Mouse (Mus musculus) liver, embryonic 15.5 days (tissue): ENCODE data around the gene Ccdc43. TPM values are rescaled to one million over a fixed set of nuclear protein-coding genes. Genes with fewer than 3 reads are reported as not detected.

Experiments used
- ATAC-seq: fragments of 200-750 bp; cut with Nextera tagmentation; 2 replicates; pipeline ENCODE4 v1.8.0; 2017; ENCODE audit warnings: moderate number of reproducible peaks, mild to moderate bottlenecking, moderate library complexity; ENCODE audit not compliant: insufficient read depth
- H3K27ac ChIP-seq: fragments of 300-500 bp; sonication (generic); replicated peaks from 2 replicates; pipeline ENCODE4 v1.5.1; 2015; ENCODE audit warnings: mild to moderate bottlenecking, inconsistent platforms
- H3K27me3 ChIP-seq: fragments of 300-500 bp; sonication (generic); 2 replicates; pipeline ENCODE4 v1.6.1; 2015; ENCODE audit warnings: mild to moderate bottlenecking, inconsistent platforms
- H3K36me3 ChIP-seq: fragments of 300-500 bp; sonication (generic); replicated peaks from 2 replicates; pipeline ENCODE4 v1.6.1; 2015; ENCODE audit warnings: moderate library complexity, mild to moderate bottlenecking, inconsistent platforms
- H3K4me1 ChIP-seq: fragments of 300-500 bp; sonication (generic); replicated peaks from 2 replicates; pipeline ENCODE4 v1.6.1; 2015; ENCODE audit warnings: inconsistent platforms
- H3K4me2 ChIP-seq: fragments of 300-500 bp; sonication (generic); 2 replicates; pipeline ENCODE4 v1.6.1; 2015; ENCODE audit warnings: moderate library complexity, mild to moderate bottlenecking, inconsistent platforms
- H3K4me3 ChIP-seq: fragments of 300-500 bp; sonication (generic); replicated peaks from 2 replicates; pipeline ENCODE4 v1.5.1; 2015; ENCODE audit warnings: mild to moderate bottlenecking, inconsistent platforms
- H3K9ac ChIP-seq: fragments of 300-500 bp; sonication (generic); 2 replicates; pipeline ENCODE4 v1.6.1; 2015; ENCODE audit warnings: moderate library complexity, mild to moderate bottlenecking, inconsistent platforms
- H3K9me3 ChIP-seq: fragments of 300-500 bp; sonication (generic); replicated peaks from 2 replicates; pipeline ENCODE4 v1.6.1; 2016; ENCODE audit warnings: inconsistent platforms
- WGBS: fragments of 180-500 bp; shearing (Covaris S2); methylation state at CpG from one replicate; pipeline ENCODE4 v1.1.7; 2015; ENCODE audit warnings: mixed read lengths; ENCODE audit not compliant: insufficient replicate concordance; 5-methylcytosine and 5-hydroxymethylcytosine counted together
- polyA plus RNA-seq: library from polyadenylated mRNA; unstranded; fragments of >200 nt; fragmentation: Nextera tagmentation; extraction: Ambion mirVana; gene quantifications from 2 replicates; pipeline ENCODE4 v1.2.1, GENCODE M21; 2015

The Ccdc43 gene
- 13.4 and 13.6 TPM in 2 replicates for polyA plus RNA-seq

- ATAC-seq, result peak; percentile 96
- Histone ChIP-seq H3K27ac (no peak within 1 kb of the TSS), H3K4me1 (peaks cover 24% of the 10 kb centered on the region; the same call in 1 of the 2 replicates), H3K4me3 (peak within 1 kb of the TSS; percentile 74), H3K4me2 (peak within 1 kb of the TSS; percentile 80), H3K9ac (peak within 1 kb of the TSS; percentile 65), H3K27me3 (no peaks in the 10 kb centered on the region), H3K9me3 (no peaks in the 10 kb centered on the region), H3K36me3 (no peaks in the 10 kb centered on the region)
- WGBS, result under 1% methylated on average over 49 of the region's 49 CpGs
Measured at GRCm38 (mm10) chr11:102697338-102698017, at the start of gene Ccdc43. TSS of gene Ccdc43 (minus strand) at chr11:102697782.

GRCm38 (mm10) chr11:102744746-102745145, 47.2 kb upstream of the Ccdc43 start:
- Histone ChIP-seq H3K4me2 (no peak overlapping the region), H3K36me3 (no peaks in the 10 kb centered on the region), H3K9me3 (no peaks in the 10 kb centered on the region), H3K4me3 (no peak overlapping the region), H3K27ac (no peak overlapping the region), H3K9ac (no peak overlapping the region), H3K4me1 (peaks cover 3% of the 10 kb centered on the region; the same call in 1 of the 2 replicates), H3K27me3 (peaks cover 5% of the 10 kb centered on the region)
- ATAC-seq, result no peak
- 69% methylated on average over 3 of the region's 3 CpGs for WGBS

GRCm38 (mm10) chr11:102742843-102743242, 45.3 kb upstream of the Ccdc43 start:
- Histone ChIP-seq H3K9me3 (no peaks in the 10 kb centered on the region), H3K9ac (no peak overlapping the region), H3K4me2 (no peak overlapping the region), H3K36me3 (no peaks in the 10 kb centered on the region), H3K27ac (no peak overlapping the region), H3K4me3 (no peak overlapping the region), H3K27me3 (peaks cover 24% of the 10 kb centered on the region), H3K4me1 (peaks cover 3% of the 10 kb centered on the region; the same call in 1 of the 2 replicates)
- ATAC-seq, result no peak
- 51% methylated on average over 5 of the region's 5 CpGs for WGBS

GRCm38 (mm10) chr11:102742066-102742465, 44.5 kb upstream of the Ccdc43 start:
- Histone ChIP-seq H3K36me3 (no peaks in the 10 kb centered on the region), H3K4me2 (no peak overlapping the region), H3K27ac (no peak overlapping the region), H3K4me1 (peaks cover 3% of the 10 kb centered on the region; the same call in 1 of the 2 replicates), H3K27me3 (peaks cover 27% of the 10 kb centered on the region), H3K9me3 (no peaks in the 10 kb centered on the region), H3K9ac (no peak overlapping the region), H3K4me3 (no peak overlapping the region)
- 59% methylated on average over 7 of the region's 7 CpGs for WGBS
- ATAC-seq, result no peak

GRCm38 (mm10) chr11:102741129-102741950, 43.8 kb upstream of the Ccdc43 start:
- no peak overlapping the region for H3K4me2 ChIP-seq
- H3K27ac ChIP-seq, result no peak overlapping the region
- 18% methylated on average over 22 of the region's 22 CpGs for WGBS
- no peak overlapping the region for H3K4me3 ChIP-seq
- no peaks in the 10 kb centered on the region for H3K9me3 ChIP-seq
- H3K9ac ChIP-seq, result no peak overlapping the region
- no peak for ATAC-seq
- H3K36me3 ChIP-seq, result no peaks in the 10 kb centered on the region
- peaks cover 32% of the 10 kb centered on the region for H3K27me3 ChIP-seq
- H3K4me1 ChIP-seq, result peaks cover 3% of the 10 kb centered on the region; the same call in 1 of the 2 replicates

- H3K27me3 ChIP-seq, result peaks cover 32% of the 10 kb centered on the region
Measured at GRCm38 (mm10) chr11:102740634-102741033, 43.1 kb upstream of the Ccdc43 start.

GRCm38 (mm10) chr11:102739278-102739966, 41.8 kb upstream of the Ccdc43 start:
- Histone ChIP-seq H3K36me3 (no peaks in the 10 kb centered on the region), H3K27ac (no peak overlapping the region), H3K4me1 (peaks cover 3% of the 10 kb centered on the region; the same call in 1 of the 2 replicates), H3K9me3 (no peaks in the 10 kb centered on the region), H3K4me2 (peak overlapping the region; percentile 29; the same call in 1 of the 2 replicates), H3K9ac (no peak overlapping the region), H3K4me3 (no peak overlapping the region), H3K27me3 (peaks cover 32% of the 10 kb centered on the region)
- ATAC-seq, result no peak
- WGBS, result 6% methylated on average over 20 of the region's 20 CpGs

More at GRCm38 (mm10) chr11:102740634-102741033, 43.1 kb upstream of the Ccdc43 start:
- Histone ChIP-seq H3K36me3 (no peaks in the 10 kb centered on the region), H3K4me1 (peaks cover 3% of the 10 kb centered on the region; the same call in 1 of the 2 replicates), H3K4me3 (no peak overlapping the region), H3K27ac (no peak overlapping the region), H3K4me2 (no peak overlapping the region), H3K9me3 (no peaks in the 10 kb centered on the region), H3K9ac (no peak overlapping the region)
- ATAC-seq, result no peak
- 49% methylated on average over 11 of the region's 11 CpGs for WGBS

- no peak overlapping the region for H3K27ac ChIP-seq
- H3K9me3 ChIP-seq, result no peaks in the 10 kb centered on the region
- H3K36me3 ChIP-seq, result no peaks in the 10 kb centered on the region
- H3K27me3 ChIP-seq, result peaks cover 32% of the 10 kb centered on the region
- no peak overlapping the region for H3K9ac ChIP-seq
- whole genome bisulfite sequencing, result 70% methylated on average over 3 of the region's 3 CpGs
- no peak overlapping the region for H3K4me3 ChIP-seq
- ATAC-seq, result no peak
- no peak overlapping the region for H3K4me2 ChIP-seq
- H3K4me1 ChIP-seq, result peaks cover 3% of the 10 kb centered on the region; the same call in 1 of the 2 replicates
Measured at GRCm38 (mm10) chr11:102738046-102738445, 40.5 kb upstream of the Ccdc43 start.

- H3K9me3 ChIP-seq, result no peaks in the 10 kb centered on the region
- WGBS, result 75% methylated on average over 6 of the region's 6 CpGs
- no peak overlapping the region for H3K27ac ChIP-seq
- no peaks in the 10 kb centered on the region for H3K4me1 ChIP-seq
- no peak overlapping the region for H3K4me3 ChIP-seq
- no peak overlapping the region for H3K4me2 ChIP-seq
- peaks cover 32% of the 10 kb centered on the region for H3K27me3 ChIP-seq
- no peak for ATAC-seq
- no peak overlapping the region for H3K9ac ChIP-seq
- no peaks in the 10 kb centered on the region for H3K36me3 ChIP-seq
Measured at GRCm38 (mm10) chr11:102734961-102735360, 37.4 kb upstream of the Ccdc43 start.

GRCm38 (mm10) chr11:102733146-102733545, 35.6 kb upstream of the Ccdc43 start:
- Histone ChIP-seq H3K9ac (no peak overlapping the region), H3K4me3 (no peak overlapping the region), H3K9me3 (no peaks in the 10 kb centered on the region), H3K27ac (no peak overlapping the region), H3K4me2 (no peak overlapping the region), H3K4me1 (no peaks in the 10 kb centered on the region), H3K36me3 (no peaks in the 10 kb centered on the region), H3K27me3 (peaks cover 15% of the 10 kb centered on the region)
- WGBS, result 61% methylated on average over 5 of the region's 5 CpGs
- ATAC-seq, result no peak
